Mouse (Mus musculus) ES-Bruce4 (cell line): ENCODE measurements around the gene Enpp6.

Experiments used
- EP300 ChIP-seq: IDR thresholded peaks from 2 replicates; pipeline ENCODE4 v1.6.1; 2011; ENCODE audit warnings: low read depth, low read length; ENCODE audit not compliant: insufficient read depth
- POLR2A ChIP-seq: IDR thresholded peaks from one replicate; pipeline ENCODE4 v1.8.1; 2011; ENCODE audit warnings: low read length; ENCODE audit not compliant: insufficient read depth

GRCm38 (mm10) chr8:47052643-47053042 is 66.0 kb downstream of the Enpp6 start:
- TF ChIP-seq POLR2A (no peak), EP300 (no peak)
